Mouse (Mus musculus): ENCODE measurements around the gene Rusc2.

Gene Rusc2

GRCm38 (mm10) chr4:43414761-43415160 is 33.0 kb downstream of the Rusc2 start:
- no peak for DNase-seq (ENCODE audit: extremely low read depth, low read depth, low spot score)

GRCm38 (mm10) chr4:43415221-43416070 is 33.7 kb downstream of the Rusc2 start:
- no peak for DNase-seq (ENCODE audit: extremely low read depth, low read depth, low spot score)

- no peak for DNase-seq (ENCODE audit: extremely low read depth, low read depth, low spot score)
These were observed 34.3 kb downstream of the Rusc2 start for GRCm38 (mm10) chr4:43416071-43416490.

- no peak for DNase-seq (ENCODE audit: extremely low read depth, low read depth, low spot score)
These were observed 35.7 kb downstream of the Rusc2 start for GRCm38 (mm10) chr4:43417269-43418062.

GRCm38 (mm10) chr4:43418450-43418849 is 36.7 kb downstream of the Rusc2 start:
- DNase-seq (ENCODE audit: extremely low read depth, low read depth, low spot score): no peak

- DNase-seq (ENCODE audit: extremely low read depth, low read depth, low spot score): peak; percentile 68
These were observed 37.3 kb downstream of the Rusc2 start for GRCm38 (mm10) chr4:43418973-43419656.

- peak; percentile 72 for DNase-seq (ENCODE audit: extremely low read depth, low read depth, low spot score)
These were observed 38.1 kb downstream of the Rusc2 start for GRCm38 (mm10) chr4:43419801-43420281.

GRCm38 (mm10) chr4:43420305-43420704 is 38.5 kb downstream of the Rusc2 start:
- no peak for DNase-seq (ENCODE audit: extremely low read depth, low read depth, low spot score)

GRCm38 (mm10) chr4:43421632-43422240 is 40.0 kb downstream of the Rusc2 start:
- no peak for DNase-seq (ENCODE audit: extremely low read depth, low read depth, low spot score)

GRCm38 (mm10) chr4:43423267-43423934 is 41.6 kb downstream of the Rusc2 start:
- DNase-seq (ENCODE audit: extremely low read depth, low read depth, low spot score): no peak

GRCm38 (mm10) chr4:43424072-43424471 is 42.3 kb downstream of the Rusc2 start:
- no peak for DNase-seq (ENCODE audit: extremely low read depth, low read depth, low spot score)

GRCm38 (mm10) chr4:43425197-43425596 is 43.4 kb downstream of the Rusc2 start:
- DNase-seq (ENCODE audit: extremely low read depth, low read depth, low spot score): no peak

GRCm38 (mm10) chr4:43425648-43426380 is 44.0 kb downstream of the Rusc2 start:
- DNase-seq (ENCODE audit: extremely low read depth, low read depth, low spot score): no peak

GRCm38 (mm10) chr4:43426487-43426886 is 44.7 kb downstream of the Rusc2 start:
- DNase-seq (ENCODE audit: extremely low read depth, low read depth, low spot score): no peak

GRCm38 (mm10) chr4:43427501-43428179 is 45.9 kb downstream of the Rusc2 start:
- DNase-seq (ENCODE audit: extremely low read depth, low read depth, low spot score): no peak

GRCm38 (mm10) chr4:43428180-43428861 is 46.5 kb downstream of the Rusc2 start:
- DNase-seq (ENCODE audit: extremely low read depth, low read depth, low spot score): no peak

- no peak for DNase-seq (ENCODE audit: extremely low read depth, low read depth, low spot score)
These were observed 47.2 kb downstream of the Rusc2 start, which contains the start of gene Fam166b for GRCm38 (mm10) chr4:43428946-43429345. Fam166b (minus strand) TSS chr4:43429134.

GRCm38 (mm10) chr4:43431690-43432089 is 49.9 kb downstream of the Rusc2 start:
- no peak for DNase-seq (ENCODE audit: extremely low read depth, low read depth, low spot score)
